Mouse (Mus musculus) megakaryocyte, embryonic 14.5 days (primary cell): ENCODE measurements around the gene Lipa.

Source experiments
- FLI1 ChIP-seq: IDR thresholded peaks from 2 replicates; pipeline ENCODE4 v1.6.1; 2012; ENCODE audit warnings: low read length, inconsistent platforms, mixed read lengths
- GATA1 ChIP-seq: IDR thresholded peaks from 3 replicates; pipeline ENCODE4 v1.6.1; 2012; ENCODE audit warnings: mixed read lengths, low read length, inconsistent platforms, borderline replicate concordance

GRCm38 (mm10) chr19:34520051-34520450 is 7.2 kb downstream of the Lipa start:
- TF ChIP-seq GATA1 (no peak), FLI1 (no peak)
